Mouse (Mus musculus) monocyte, adult 2 months (primary cell): ENCODE measurements around the gene Ppp5c.
"Not testable (repeated sequence)": the region's sequence is repeated elsewhere in the genome, so short reads cannot be mapped to it uniquely, and the experiment has no call there.

Experiments used
- DNase-seq, 2 experiments: peaks; one replicate each; pipeline ENCODE4 v3.0.0; 2022; ENCODE audit warnings: low spot score in 2 of 2, low read depth in 1 of 2

Ppp5c gene

DNA sequence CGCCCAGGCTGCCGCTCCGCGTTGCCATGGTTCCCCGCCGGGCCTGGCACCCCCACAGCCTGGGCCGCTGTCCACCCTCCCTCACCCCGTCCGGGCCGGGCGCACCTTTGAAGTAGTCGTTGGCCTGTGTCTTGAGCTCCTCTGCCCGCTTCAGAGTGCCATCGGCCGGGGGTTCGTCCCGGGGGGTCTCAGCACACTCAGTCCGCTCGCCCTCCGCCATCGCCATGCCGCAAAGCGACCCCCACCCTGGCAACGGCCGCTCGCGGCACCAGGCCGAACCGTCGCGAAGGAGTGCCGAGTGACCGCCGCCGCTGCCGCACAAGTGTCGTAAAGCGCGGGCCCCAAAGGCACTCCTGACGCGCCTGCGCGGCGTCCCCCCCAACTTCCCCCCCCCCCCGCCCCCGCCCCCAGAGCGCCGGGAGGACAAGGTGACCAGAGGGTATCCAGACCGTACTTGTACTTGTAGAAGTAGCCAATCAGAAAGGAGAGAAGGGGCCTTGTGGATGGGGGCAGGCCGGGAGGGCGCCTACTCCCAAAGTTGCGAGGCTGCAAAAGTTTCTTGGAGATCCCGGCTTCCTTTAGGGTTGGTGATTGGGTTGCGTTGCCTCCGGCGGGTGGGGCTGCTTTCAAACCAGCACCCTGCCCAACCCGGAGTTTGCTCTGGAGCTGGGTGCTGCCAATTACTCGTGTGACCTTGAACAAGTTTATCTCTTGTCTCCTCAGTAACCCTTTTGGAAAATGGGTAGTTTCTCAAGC, at the start of gene Ppp5c:
Gene Ppp5c (minus strand): TSS at position 337 of the 756 bp plus-strand sequence.
- peak; percentile 40 to 65 for DNase-seq

DNA sequence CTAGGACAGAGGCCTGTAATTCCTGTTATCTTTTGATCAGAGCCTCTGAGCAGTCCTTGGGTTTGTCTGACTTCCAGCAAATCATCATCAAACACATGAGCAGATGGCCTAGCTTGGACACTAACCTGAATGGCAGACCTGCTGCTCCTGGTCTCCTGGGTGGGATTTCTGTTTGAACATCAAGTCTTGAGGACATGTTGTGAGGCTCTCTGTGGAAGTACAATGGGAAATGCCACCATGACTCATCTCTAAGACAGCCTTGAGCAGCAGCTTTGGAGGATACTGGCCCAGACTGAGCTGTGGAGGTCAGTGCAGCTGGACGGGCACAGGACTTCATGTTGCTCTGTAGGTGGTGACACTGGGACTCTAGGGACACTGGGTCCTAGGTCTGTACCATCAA, 48.8 kb upstream of the Ppp5c start:
- DNase-seq: no peak

DNA sequence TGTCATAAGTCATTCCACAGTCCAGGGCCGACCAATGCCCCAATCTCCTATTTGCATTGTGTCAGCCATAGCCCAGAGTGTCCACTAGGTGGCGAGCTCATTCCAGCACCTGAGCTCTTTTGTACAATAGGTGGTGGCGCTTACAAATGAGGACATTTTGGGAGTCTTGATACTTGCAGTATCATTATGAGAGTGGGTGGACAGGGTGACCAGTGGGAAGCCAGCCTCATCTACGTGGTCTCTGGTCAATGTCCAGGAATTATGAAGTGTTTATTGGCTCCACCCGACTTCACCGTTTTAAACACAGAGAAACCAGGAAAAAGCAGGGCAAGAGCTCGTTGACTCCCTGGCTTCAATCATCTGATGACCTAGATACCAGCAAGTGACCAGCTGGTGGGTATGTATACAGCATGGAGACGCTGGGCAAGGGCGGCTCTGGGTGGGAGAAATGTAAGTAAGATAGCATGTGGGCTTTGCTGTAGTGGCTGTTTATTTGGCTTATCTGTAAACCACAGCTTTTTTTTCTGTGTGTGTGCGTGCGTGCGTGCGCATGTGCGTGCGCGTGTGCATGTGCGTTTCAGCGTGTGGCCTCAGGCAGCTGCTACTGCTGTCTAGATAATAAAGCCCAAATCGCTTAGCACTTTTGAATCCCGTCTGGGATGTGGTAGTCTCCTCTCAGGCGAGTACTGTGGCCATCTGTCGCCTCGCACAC, 46.3 kb upstream of the Ppp5c start, which contains the start of gene Psg16:
Gene Psg16 (plus strand): TSS at position 137 of the 712 bp plus-strand sequence.
- DNase-seq: no peak

DNA sequence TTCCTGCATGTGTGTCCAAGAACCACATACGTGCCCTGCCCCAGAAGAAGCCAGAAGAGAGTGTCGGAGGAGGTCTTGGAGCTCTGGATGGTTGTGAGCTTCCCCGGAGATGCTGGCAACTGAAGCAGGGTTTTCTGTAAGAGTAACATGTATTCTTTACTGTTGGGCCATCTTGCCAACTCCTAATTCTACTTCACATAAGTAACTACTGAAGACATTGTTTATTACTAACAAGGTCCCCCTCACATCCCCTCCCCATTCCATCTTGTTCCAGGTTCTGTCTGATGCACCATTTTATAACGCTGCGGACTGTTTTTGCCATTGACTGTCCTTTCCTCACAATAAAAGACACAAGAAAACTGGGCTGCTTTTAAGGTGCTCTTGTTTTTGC, 45.8 kb upstream of the Ppp5c start:
- no peak for DNase-seq

DNA sequence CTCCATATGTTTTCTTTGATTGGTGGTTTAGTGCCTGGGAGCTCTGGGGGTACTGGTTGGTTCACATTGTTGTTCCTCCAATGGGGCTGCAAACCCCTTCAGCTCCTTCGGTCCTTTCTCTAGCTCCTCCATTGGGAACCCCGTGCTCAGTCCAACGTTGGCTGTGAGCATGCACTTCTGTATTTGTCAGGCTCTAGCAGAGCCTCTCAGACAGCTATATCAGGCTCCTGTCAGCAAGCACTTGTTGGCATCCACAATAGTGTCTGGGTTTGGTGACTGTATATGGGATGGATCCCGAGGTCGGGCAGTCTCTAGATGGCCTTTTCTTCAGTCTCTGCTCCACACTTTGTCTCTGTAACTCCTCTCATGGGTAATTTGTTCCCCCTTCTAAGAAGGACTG, 39.9 kb upstream of the Ppp5c start:
- not testable (repeated sequence) for DNase-seq

DNA sequence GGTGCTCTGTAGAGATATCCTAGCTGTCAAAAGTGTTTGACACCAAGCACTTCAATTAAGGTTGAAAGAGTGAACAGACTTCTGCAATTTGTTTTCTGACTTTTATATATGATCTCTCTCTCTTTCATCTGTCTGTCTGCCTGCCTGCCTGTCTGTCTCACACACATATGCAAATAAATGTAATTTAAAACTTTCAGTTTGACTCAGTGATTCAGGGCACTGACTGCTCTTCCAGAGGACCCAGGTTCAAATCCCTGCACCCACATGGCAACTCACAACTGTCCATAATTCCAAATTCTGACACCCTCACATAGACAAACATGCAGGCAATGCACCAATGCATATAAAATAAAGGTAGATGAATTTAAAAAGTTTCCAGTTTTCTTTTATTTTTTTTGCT, 39.3 kb upstream of the Ppp5c start:
- no peak for DNase-seq

DNA sequence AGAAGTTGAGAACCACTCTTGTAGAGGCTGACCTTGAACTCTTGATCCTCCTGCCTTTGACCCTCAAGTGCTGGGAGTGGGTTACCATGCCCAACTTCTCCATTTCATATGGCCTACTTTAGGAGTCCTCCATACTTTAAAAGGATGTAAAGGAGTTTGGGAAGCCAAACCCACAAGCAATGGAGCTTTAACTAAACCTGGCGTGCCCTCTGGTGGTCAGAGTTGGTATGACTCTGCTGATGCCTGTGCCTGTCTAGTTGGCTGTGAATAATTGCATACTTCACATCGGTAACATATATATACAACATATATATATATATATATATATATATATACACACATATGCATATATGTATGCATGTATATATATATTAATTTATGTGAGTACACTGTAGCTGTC, 38.7 kb upstream of the Ppp5c start:
- DNase-seq: peak in 1 of 2 experiments; percentile 45

DNA sequence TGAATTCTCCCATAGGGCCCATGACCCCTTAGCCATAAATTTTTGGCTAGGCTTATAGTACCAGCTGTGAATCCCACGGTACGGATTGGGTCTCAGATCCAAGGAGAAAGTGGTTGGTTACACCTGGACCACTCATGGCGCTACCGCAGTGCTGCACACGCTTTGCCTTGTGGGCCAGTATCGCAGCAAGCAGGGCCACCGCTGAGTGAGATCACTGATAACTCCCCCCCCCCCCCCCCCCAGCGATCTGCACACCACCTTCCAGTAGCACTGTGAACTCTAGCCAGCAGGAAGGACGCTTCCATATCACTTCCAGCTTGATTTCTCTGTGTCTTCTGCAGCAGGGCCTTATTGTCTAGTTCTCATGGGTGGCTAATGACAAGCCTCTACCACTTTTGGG, 37.9 kb upstream of the Ppp5c start:
- DNase-seq: no peak

DNA sequence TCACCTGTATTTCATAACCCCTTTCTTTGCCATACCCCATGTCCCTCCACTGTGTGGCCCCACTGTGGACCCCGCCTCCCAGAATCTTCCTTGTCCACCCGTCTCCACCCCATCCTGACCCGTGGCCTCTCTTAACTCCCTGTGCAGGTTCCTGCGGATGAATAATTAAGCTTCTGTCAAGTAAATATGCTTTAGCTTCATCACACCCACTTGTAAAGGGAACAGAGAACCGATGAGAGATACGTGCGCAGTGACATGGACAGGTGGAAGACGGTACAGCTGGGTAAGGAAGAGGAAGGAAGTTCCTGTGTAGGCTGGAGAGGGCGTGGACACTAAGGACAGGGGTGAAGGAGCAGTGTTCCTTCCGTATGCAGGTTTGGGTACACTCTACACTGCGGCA, 35.1 kb upstream of the Ppp5c start:
- DNase-seq: no peak

DNA sequence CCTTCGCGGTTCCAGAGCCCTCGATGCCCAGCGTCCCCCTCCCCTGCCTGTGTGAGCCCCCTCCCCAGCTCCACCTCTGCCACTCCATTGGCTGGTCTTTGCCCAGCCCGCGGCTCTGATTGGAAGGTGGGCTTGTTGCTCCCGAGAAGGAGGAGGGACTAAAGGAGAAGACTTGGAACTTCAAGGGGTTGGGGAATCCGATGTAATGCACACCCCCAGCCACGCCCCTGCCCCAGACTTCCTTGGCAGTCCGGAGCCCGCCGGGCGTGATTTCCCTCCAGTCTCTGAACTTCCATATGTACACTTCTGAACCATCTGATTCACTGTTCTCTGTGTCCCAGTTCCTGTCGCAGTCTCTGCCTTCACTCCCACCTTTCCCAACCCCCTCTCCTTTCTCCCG, 34.7 kb upstream of the Ppp5c start, which contains the start of gene Hif3a:
Gene Hif3a (minus strand): TSS at position 39 of the 400 bp plus-strand sequence.
- DNase-seq: no peak

DNA sequence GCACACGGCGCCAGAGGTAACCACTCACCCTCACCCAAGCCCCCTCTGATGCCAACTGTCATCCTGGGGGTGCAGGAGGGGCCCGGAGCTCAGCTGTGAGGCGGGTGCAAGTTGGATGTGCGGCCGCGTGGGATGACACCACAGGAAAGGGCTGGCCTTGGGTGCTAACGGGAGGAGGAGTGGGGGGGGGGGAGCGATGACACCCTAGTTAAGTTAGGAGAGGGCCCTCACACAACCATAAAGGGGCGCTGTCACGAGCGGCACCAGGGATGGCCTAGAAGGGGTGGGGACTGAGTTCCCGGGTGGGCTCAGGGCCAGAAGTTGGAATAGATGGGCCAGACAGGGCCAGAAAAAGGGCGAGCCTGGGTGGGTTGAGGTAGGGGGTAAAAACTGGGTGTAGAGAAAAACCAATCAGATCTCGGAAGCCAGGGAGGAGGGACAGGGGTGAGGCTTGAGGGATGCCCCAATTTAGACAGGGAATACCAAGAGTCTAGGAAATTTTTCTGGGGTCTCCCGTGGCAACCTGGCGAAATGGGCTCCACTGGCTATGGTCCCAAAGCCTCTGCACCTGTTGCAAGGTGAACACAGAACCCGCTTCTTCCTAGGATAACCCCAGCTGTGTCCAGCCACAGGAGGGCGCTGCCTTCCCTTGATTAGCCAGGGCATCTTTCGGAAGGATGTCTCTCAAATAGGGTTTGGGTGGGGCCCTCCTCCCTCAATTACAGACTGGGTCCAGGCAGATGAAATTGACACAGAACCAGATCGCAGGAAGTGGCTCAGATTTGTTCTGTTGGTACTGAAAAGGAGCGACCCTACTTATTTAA, 33.3 kb upstream of the Ppp5c start:
- DNase-seq: no peak

DNA sequence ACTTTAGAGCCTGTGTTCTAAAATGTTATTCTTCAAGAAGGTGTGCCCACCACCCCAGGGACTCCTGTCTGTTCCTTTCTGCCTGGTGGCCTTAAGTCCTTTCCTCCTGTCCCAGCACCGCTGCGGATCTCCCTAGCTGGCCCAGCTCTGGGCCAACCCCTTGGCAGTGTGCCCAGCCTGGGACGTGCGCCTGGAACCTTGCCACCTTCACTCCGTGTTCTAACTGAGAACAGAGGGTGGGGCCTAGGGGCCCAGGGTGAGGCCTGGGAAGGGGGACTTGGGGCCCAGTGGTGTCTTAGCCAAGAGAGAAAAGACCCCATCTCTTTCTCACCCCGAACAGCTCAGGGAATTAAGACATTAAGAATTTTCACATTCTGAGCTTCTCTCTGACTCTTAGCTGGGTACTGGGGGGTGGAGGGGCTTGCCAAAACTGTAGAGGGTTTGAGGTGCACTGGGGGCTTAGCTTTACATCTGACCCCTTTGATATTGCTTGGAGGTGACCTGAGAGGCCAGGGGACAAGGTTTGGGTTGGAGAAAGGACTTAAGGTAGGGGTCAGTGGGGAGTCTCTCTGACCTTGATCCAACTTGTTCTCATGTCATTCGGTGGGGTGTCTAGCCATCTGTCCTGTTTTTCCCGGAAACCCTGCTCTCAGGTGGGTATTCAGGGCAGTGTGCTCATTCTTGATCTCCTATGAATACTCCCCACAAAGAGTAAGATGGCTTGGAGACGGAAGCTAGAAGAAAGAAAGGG, 32.5 kb upstream of the Ppp5c start:
- DNase-seq: no peak

DNA sequence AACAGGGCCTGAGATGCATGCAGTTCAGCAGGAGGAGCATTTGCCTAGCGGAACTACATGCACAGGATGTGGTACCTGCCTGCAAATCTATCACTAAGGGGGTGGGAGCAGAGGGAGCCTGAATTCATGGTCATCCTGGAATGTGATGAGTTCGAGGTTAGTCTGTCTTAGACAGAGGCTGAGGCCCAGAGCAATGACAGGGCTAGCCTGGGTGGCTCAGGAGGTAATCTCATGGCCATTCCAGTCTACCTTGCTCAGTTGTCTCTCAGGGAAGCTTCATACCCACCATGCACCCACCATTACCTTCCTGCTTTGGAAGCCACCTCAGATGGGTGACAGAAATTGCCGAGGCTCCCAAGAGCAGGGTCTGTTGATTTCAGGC, 31.7 kb upstream of the Ppp5c start:
- no peak for DNase-seq

DNA sequence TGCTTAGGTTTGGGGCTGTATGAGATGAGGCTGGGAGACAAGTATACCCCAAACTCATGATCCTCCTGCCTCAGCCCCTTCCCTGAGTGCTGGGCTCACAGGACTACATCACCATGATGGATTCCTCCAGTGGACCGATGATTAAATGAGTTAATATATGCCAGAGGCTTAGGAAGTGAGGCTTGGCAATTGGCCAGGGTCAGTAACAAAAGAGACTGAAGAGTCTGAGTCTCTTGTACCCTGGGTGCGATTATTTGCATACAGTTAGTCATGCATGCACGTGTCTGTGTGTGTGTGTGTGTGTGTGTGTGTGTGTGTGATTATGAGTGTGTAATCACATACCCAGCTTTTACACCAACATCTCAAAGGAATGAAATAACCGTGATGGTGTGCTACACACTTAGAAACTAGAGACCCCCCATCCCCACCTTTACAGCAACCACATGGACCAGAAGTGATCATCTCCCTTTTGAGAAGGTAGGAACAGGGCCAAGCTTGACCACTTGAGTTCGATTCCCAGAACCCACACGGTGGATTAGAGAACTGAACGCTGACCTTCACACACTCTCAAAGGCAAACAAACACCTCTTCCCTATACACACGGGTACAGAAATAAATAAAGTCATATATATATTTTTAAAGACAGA, 31.2 kb upstream of the Ppp5c start:
- no peak for DNase-seq

DNA sequence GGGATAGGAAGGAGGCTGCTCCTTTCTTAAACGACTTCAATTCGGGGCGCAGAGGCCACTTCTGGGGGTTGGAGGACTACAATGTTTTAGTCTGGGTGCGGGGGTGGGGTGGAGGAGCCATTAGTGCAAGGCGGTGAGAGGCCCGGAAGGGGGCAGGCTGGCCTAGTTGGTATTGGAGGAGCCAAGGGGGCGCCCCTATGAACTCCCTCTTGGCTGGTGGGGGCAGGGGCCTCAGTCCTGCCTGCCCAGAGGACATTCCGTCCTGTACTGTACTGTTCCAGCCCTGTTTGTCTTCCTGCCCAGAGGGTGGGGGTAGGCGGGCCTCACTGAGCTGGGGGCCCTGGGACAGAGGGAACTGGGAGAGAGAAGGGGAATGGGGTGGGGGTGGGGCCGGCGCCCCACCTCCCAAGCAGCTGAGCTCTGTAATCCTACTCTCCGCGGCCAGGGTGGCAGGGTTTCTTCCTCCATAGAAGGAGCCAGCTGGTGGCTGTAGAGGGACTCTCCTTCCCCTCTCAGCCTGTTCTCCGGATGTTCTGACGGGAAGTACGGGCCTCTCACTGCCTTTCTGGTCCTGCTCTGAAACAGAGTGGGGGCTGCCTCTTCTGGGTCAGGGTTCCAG, 30.5 kb upstream of the Ppp5c start:
- DNase-seq: no peak

DNA sequence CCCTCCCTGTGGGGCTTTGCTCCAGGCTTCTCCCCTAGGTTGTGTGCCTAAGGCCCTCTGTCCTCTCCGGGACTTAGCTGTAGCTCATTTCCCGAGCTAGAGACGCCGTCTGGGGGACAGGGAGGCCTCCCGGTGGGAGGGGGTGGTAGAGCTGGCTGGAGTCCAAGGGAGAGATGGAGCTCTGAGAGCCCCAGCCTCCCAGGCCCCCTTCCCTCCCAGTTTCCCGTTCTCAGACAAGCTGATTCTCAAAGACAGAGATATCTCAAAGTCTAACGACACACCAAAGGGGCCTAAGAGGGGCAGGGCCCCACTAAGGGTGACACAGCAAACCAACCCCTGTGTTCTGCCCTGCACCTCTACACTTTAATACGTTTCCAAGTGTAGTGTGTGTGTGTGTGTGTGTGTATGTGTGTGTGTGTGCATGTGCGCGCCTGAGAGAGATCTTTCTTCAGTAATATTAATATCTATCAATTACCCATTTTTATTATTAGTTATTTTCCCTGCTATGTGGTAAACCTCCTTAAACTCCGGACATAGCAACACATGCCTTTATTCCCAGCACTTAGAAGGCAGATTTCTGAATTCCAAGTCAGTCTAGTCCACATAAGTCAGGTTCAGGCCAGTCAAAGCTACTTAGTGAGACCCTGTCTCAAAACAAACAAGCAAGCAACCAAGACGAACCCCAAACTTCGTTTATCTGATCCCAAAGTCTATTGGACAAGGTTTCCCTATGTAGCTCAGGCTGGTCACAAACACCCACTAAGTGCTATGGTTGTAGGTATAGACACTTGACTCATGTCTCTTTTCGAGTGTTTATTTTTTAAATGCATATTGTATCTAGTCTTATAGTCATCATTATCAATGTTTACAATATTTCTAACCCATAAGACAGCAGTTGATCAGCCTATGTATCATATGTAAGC, 29.1 kb upstream of the Ppp5c start:
- no peak for DNase-seq

DNA sequence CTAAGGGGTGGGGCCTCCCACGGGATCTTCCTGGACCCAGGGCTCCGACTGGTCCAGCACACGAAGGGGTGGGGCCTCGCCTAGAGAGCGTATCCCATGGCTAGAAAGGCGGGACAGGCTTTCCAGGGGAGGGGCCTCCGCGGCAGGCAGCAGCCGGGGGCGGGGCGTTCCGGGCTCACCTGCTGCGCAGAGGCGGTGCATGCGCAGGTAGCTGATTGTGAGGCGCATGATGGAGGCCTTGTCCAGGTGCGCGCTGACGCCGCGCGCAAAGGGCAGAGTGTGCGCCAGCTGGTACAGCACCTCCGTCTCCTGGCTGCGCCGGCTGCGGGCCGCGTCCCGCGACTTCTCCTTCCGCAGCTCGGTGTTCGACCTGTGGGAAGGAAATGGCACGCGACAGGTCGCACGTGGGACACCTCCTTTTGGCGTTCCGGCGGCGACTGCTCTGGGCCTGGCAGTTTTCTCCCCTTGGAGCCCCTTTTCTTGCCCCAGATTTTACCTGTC, 28.4 kb upstream of the Ppp5c start:
- DNase-seq: no peak

DNA sequence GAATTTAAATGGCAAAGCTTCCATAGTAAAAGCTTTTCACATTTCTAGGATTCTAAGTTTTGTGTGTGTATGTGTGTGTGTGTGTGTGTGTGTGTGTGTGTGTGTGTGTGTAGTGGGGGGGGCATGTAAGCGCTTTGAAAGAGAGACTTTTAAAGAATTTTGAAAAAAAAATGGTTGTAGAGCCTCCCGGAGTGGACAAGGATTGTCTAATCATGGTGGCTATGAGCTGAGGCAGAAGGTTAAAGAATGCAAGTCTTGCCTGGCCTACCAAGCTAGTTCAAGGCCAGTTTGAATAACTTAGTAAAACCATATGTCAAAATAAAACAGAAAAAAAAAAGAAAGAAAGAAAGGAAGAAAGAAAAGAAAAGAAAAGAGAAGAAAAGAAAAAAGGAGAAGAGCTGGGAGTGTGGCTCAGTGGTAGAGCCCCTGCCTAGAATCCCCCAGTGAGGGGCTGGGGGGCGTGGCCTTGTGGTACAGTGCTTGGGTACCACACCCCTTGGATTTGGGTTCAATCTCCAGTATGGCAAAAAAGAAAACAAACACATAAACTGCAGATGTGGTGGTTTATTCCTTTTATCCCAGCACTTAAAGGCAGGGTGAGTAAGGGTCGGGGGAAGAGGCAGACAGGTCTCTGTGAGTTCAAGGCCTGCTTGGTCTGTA, 27.7 kb upstream of the Ppp5c start:
- no peak for DNase-seq
